8 mouse cellular contexts compared by ENCODE assay signal in genomic region chr15:36688051-36688754, GRCm38 (mm10).
A peak's percentile ranks its signal among the peaks of the same experiment; 100 is the strongest.
DNase-seq lines count a peak whose midpoint lies in the region; ATAC-seq lines count a peak whose summit lies in the region.

No protein-coding gene starts in this region.

- 7% methylated on average over 17 of the region's 17 CpGs for WGBS in heart, embryonic 16.5 days
- WGBS in intestine, embryonic 14.5 days = 8% methylated on average over 17 of the region's 17 CpGs

- H3K36me3 ChIP-seq in heart, embryonic 16.5 days (ENCODE audit: control insufficient read depth, insufficient read depth) = no peaks in the 10 kb centered on the region
- H3K36me3 ChIP-seq in intestine, embryonic 14.5 days (ENCODE audit: control insufficient read depth, insufficient read depth, low read length) = no peaks in the 10 kb centered on the region

- ATAC-seq in heart, embryonic 16.5 days (replicated peaks; ENCODE audit: extremely low read depth, insufficient read depth, low FRiP score) = no peak
- peak; percentile 78 for ATAC-seq in intestine, embryonic 14.5 days (replicated peaks; ENCODE audit: low FRiP score, low TSS enrichment, low read depth)

- H3K9me3 ChIP-seq in heart, embryonic 16.5 days (replicated peaks; ENCODE audit: control insufficient read depth, low read length) = no peaks in the 10 kb centered on the region
- no peaks in the 10 kb centered on the region for H3K9me3 ChIP-seq in intestine, embryonic 14.5 days (ENCODE audit: control insufficient read depth, low read length)

- H3K27ac ChIP-seq in heart, embryonic 16.5 days (ENCODE audit: low read length) = no peak overlapping the region
- H3K27ac ChIP-seq in intestine, embryonic 14.5 days (ENCODE audit: low read depth) = 0 out of 2 replicates have a peak overlapping the region, but pooled peaks have one; percentile 18

- H3K27me3 ChIP-seq in heart, embryonic 16.5 days (ENCODE audit: control insufficient read depth, insufficient read depth, low read length) = no peaks in the 10 kb centered on the region
- H3K27me3 ChIP-seq in intestine, embryonic 14.5 days (replicated peaks; ENCODE audit: control insufficient read depth, insufficient read depth, low read length) = no peaks in the 10 kb centered on the region

- no peaks in the 10 kb centered on the region; the same call in 1 of the 2 replicates for H3K4me1 ChIP-seq in heart, embryonic 16.5 days (ENCODE audit: control insufficient read depth, insufficient read depth, low read length)
- no peaks in the 10 kb centered on the region for H3K4me1 ChIP-seq in intestine, embryonic 14.5 days (replicated peaks; ENCODE audit: control insufficient read depth, insufficient read depth, low read length)

- peak overlapping the region; percentile 54 for H3K4me2 ChIP-seq in heart, embryonic 16.5 days (ENCODE audit: low read depth, low read length)
- H3K4me2 ChIP-seq in intestine, embryonic 14.5 days (ENCODE audit: low read length) = peak overlapping the region; percentile 38

- peak overlapping the region; percentile 10; the same call in 1 of the 2 replicates for H3K4me3 ChIP-seq in heart, embryonic 16.5 days (ENCODE audit: low read length)
- H3K4me3 ChIP-seq in intestine, embryonic 14.5 days (ENCODE audit: low read depth, low read length) = no peak overlapping the region

- H3K9ac ChIP-seq in heart, embryonic 16.5 days (ENCODE audit: low read length) = no peak overlapping the region
- no peak overlapping the region for H3K9ac ChIP-seq in intestine, embryonic 14.5 days (ENCODE audit: low read length)

- DNase-seq in heart, adult 8-10 months (ENCODE audit: low spot score) = no peak
- peak; percentile 81 for DNase-seq in R1 (ENCODE audit: low read depth, low spot score)
- peak; percentile 67 for DNase-seq in intestine, embryonic 14.5 days (ENCODE audit: low spot score)
- peak; percentile 43 to 47 for DNase-seq in lung, postnatal 4 days
- peak; percentile 31 to 40 for DNase-seq in urinary bladder, postnatal 36 days (ENCODE audit: low spot score in 2 of 2)
- no peak for DNase-seq in cerebellum, adult 9-11 months
- DNase-seq in cerebellum, adult 9-10 months = no peak

Comparison
In these comparisons a context has a peak if more than half of its experiments do, and no peak if none do; other contexts are left out.
1. DNase-seq: peak in R1 (single experiment), intestine, embryonic 14.5 days (single experiment), lung, postnatal 4 days (2 of 2) and urinary bladder, postnatal 36 days (2 of 2); none in heart, adult 8-10 months (single experiment), cerebellum, adult 9-11 months (single experiment) and cerebellum, adult 9-10 months (single experiment).